Comparison of ENCODE assay signal across 8 mouse cellular contexts in the genomic region with DNA sequence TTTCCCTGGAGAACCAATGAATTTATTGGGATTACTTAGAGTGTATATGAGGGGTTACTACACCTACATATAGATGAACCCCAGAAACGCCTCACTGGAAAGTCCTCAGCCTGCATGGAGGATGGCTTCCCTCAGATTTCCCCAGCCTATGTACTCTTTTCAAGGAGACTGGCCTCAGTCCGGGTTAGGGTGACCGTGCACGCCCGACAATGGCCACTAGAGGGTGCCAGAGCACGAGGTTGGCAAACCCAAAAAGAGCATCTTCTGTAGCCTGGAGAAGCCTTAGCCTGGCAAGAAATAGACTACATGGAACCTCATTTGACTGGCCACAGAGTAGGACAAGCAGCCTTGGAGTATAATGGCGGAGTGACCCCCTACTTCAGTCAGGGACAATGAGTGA. TPM values are rescaled to one million over a fixed set of nuclear protein-coding genes. Genes with fewer than 3 reads are reported as not detected.
DNase-seq lines count a peak whose midpoint lies in the region; ATAC-seq lines count a peak whose summit lies in the region.

No protein-coding gene starts in this region.

- no peaks in the 10 kb centered on the region for H3K9me3 ChIP-seq in hindbrain, embryonic 12.5 days (replicated peaks)

- H3K4me2 ChIP-seq in hindbrain, embryonic 12.5 days (replicated peaks) = no peak overlapping the region

- no peak overlapping the region for H3K9ac ChIP-seq in hindbrain, embryonic 12.5 days

- no peak overlapping the region for H3K4me3 ChIP-seq in hindbrain, embryonic 12.5 days

- peak; percentile 87 for ATAC-seq in frontal cortex, adult (ENCODE audit: low TSS enrichment)
- ATAC-seq in hindbrain, embryonic 12.5 days (ENCODE audit: low FRiP score) = 0 out of 2 replicates have a peak, but pooled peaks have one; percentile 50

- WGBS in hindbrain, embryonic 12.5 days = 7% methylated on average over 7 of the region's 7 CpGs

- no peaks in the 10 kb centered on the region for H3K36me3 ChIP-seq in hindbrain, embryonic 12.5 days

- no peaks in the 10 kb centered on the region for H3K27me3 ChIP-seq in hindbrain, embryonic 12.5 days

- no peak overlapping the region for H3K27ac ChIP-seq in hindbrain, embryonic 12.5 days

- H3K4me1 ChIP-seq in hindbrain, embryonic 12.5 days = no peaks in the 10 kb centered on the region

- DNase-seq in NIH3T3 (ENCODE audit: low read depth) = peak; percentile 92
- peak; percentile 71 for DNase-seq in cerebellum, adult 11-12 months
- peak; percentile 83 to 99 for DNase-seq in layer of hippocampus, postnatal 25 days (ENCODE audit: extremely low spot score in 1 of 2, low spot score in 1 of 2)
- peak; percentile 95 for DNase-seq in lung, postnatal 36 days
- DNase-seq in right cerebral cortex, postnatal 36 days (ENCODE audit: low spot score in 2 of 2) = peak; percentile 35 to 71
- DNase-seq in urinary bladder, postnatal 36 days (ENCODE audit: low spot score in 2 of 2) = peak; percentile 82 to 90

RNA-seq across cellular contexts. Expression of gene Scaf11, which starts 15.7 kb away (rescaled TPM):
- 81.3 and 84.2 TPM in 2 replicates for polyA plus RNA-seq in hindbrain, embryonic 12.5 days (2016; fragmentation: Nextera tagmentation; extraction: Ambion mirVana)
- 10 to 100 TPM; 50.2 to 52.8 TPM for total RNA-seq in layer of hippocampus, postnatal 25 days (2021)
